Mouse (Mus musculus): ENCODE measurements at regions not wholly inside any gene's neighbourhood (a gene's known extent, or its start where the extent isn't known, plus 50 kb on each side); places are given as distances from the start of the nearest gene placed in this dataset.
"Not testable (repeated sequence)": the region's sequence is repeated elsewhere in the genome, so short reads cannot be mapped to it uniquely, and the experiment has no call there.

GRCm38 (mm10) chr11:92228855-92229254 is 651.5 kb upstream of the Kif2b start:
- no peak for DNase-seq

GRCm38 (mm10) chr11:92208980-92209548 is 631.7 kb upstream of the Kif2b start:
- no peak for DNase-seq

GRCm38 (mm10) chr11:92178393-92178792 is 601.0 kb upstream of the Kif2b start:
- not testable (repeated sequence) for DNase-seq

- DNase-seq, result no peak
Measured at GRCm38 (mm10) chr11:92153124-92153523, 575.8 kb upstream of the Kif2b start.

GRCm38 (mm10) chr11:92135677-92136076 is 558.3 kb upstream of the Kif2b start:
- DNase-seq, result no peak

GRCm38 (mm10) chr11:92134891-92135590 is 557.7 kb upstream of the Kif2b start:
- no peak for DNase-seq

- DNase-seq, result no peak
Measured at GRCm38 (mm10) chr11:92084766-92085165, 507.4 kb upstream of the Kif2b start.

- peak; percentile 23 for DNase-seq
Measured at GRCm38 (mm10) chr11:92041695-92042094, 464.3 kb upstream of the Kif2b start.

- no peak for DNase-seq
Measured at GRCm38 (mm10) chr11:92040161-92040560, 462.8 kb upstream of the Kif2b start.

GRCm38 (mm10) chr11:92018419-92018818 is 441.1 kb upstream of the Kif2b start:
- no peak for DNase-seq

GRCm38 (mm10) chr11:92011284-92011683 is 433.9 kb upstream of the Kif2b start:
- DNase-seq, result no peak

- no peak for DNase-seq
Measured at GRCm38 (mm10) chr11:91995524-91995923, 418.2 kb upstream of the Kif2b start.

GRCm38 (mm10) chr11:91969531-91969930 is 392.2 kb upstream of the Kif2b start:
- DNase-seq, result no peak

GRCm38 (mm10) chr11:91944336-91944735 is 367.0 kb upstream of the Kif2b start:
- DNase-seq, result no peak

Measured in kidney, postnatal 10 days (tissue).